Mouse (Mus musculus) limb, embryonic 13.5 days (tissue): ENCODE data around the gene Hmg20b. TPM values are rescaled to one million over a fixed set of nuclear protein-coding genes. Genes with fewer than 3 reads are reported as not detected.

Source experiments
- ATAC-seq: fragments of 200-750 bp; cut with Nextera tagmentation; 2 replicates; pipeline ENCODE4 v1.8.0; 2017; ENCODE audit warnings: low read depth, moderate number of reproducible peaks, moderate TSS enrichment; ENCODE audit not compliant: low FRiP score
- H3K27ac ChIP-seq: fragments of 300-500 bp; sonication (generic); 2 replicates; pipeline ENCODE4 v1.5.1; 2015; ENCODE audit warnings: inconsistent platforms, mild to moderate bottlenecking, moderate library complexity
- H3K27me3 ChIP-seq: fragments of 300-500 bp; sonication (generic); 2 replicates; pipeline ENCODE4 v1.6.1; 2015; ENCODE audit warnings: mild to moderate bottlenecking, inconsistent platforms
- H3K36me3 ChIP-seq: fragments of 300-500 bp; sonication (generic); 2 replicates; pipeline ENCODE4 v1.6.1; 2015; ENCODE audit warnings: inconsistent platforms, mild to moderate bottlenecking, moderate library complexity
- H3K4me1 ChIP-seq: fragments of 300-500 bp; sonication (generic); 2 replicates; pipeline ENCODE4 v1.6.1; 2015; ENCODE audit warnings: inconsistent platforms
- H3K4me2 ChIP-seq: fragments of 300-500 bp; sonication (generic); replicated peaks from 2 replicates; pipeline ENCODE4 v1.6.1; 2015; ENCODE audit warnings: inconsistent platforms, mild to moderate bottlenecking, moderate library complexity
- H3K4me3 ChIP-seq: fragments of 300-500 bp; sonication (generic); 2 replicates; pipeline ENCODE4 v1.5.1; 2015; ENCODE audit warnings: moderate library complexity, mild to moderate bottlenecking, inconsistent platforms
- H3K9ac ChIP-seq: fragments of 300-500 bp; sonication (generic); 2 replicates; pipeline ENCODE4 v1.6.1; 2015; ENCODE audit warnings: mild to moderate bottlenecking, inconsistent platforms
- H3K9me3 ChIP-seq: fragments of 300-500 bp; sonication (generic); 2 replicates; pipeline ENCODE4 v1.6.1; 2016; ENCODE audit warnings: inconsistent platforms
- WGBS: fragments of 180-500 bp; shearing (Covaris S2); methylation state at CpG from one replicate; pipeline ENCODE4 v1.1.7; 2015; 5-methylcytosine and 5-hydroxymethylcytosine counted together
- polyA plus RNA-seq: library from polyadenylated mRNA; unstranded; fragments of >200 nt; fragmentation: Nextera tagmentation; extraction: Ambion mirVana; gene quantifications from 2 replicates; pipeline ENCODE4 v1.2.1, GENCODE M21; 2015

Gene Hmg20b
- polyA plus RNA-seq, 1 experiment from 2014 or later = 109 TPM

GRCm38 (mm10) chr10:81344421-81345161 lies 5.7 kb downstream of the Hmg20b start:
- H3K27ac ChIP-seq = no peak overlapping the region
- no peaks in the 10 kb centered on the region for H3K9me3 ChIP-seq
- H3K9ac ChIP-seq = no peak overlapping the region
- H3K4me1 ChIP-seq = peaks cover 40% of the 10 kb centered on the region
- H3K4me2 ChIP-seq = no peak overlapping the region
- H3K27me3 ChIP-seq = peaks cover 74% of the 10 kb centered on the region
- H3K4me3 ChIP-seq = no peak overlapping the region
- peaks cover 23% of the 10 kb centered on the region for H3K36me3 ChIP-seq
- no peak for ATAC-seq
- 54% methylated on average over 8 of the region's 8 CpGs for WGBS

GRCm38 (mm10) chr10:81342686-81343505 lies 7.4 kb downstream of the Hmg20b start, which contains the start of gene Gipc3:
Gene Gipc3, minus strand, starts transcription at chr10:81343266.
- peak within 1 kb of the TSS; percentile 44 for H3K4me3 ChIP-seq
- peaks cover 16% of the 10 kb centered on the region for H3K36me3 ChIP-seq
- H3K9ac ChIP-seq = peak within 1 kb of the TSS; percentile 67
- H3K27me3 ChIP-seq = peaks cover 84% of the 10 kb centered on the region
- no peaks in the 10 kb centered on the region for H3K9me3 ChIP-seq
- H3K4me1 ChIP-seq = peaks cover 27% of the 10 kb centered on the region
- peak within 1 kb of the TSS; percentile 76 for H3K4me2 ChIP-seq
- H3K27ac ChIP-seq = no peak within 1 kb of the TSS
- ATAC-seq = no peak
- WGBS = 4% methylated on average over 60 of the region's 67 CpGs

- no peak overlapping the region for H3K4me3 ChIP-seq
- no peak overlapping the region for H3K27ac ChIP-seq
- ATAC-seq = no peak
- H3K4me2 ChIP-seq = no peak overlapping the region
- H3K27me3 ChIP-seq = peaks cover 86% of the 10 kb centered on the region
- no peaks in the 10 kb centered on the region for H3K9me3 ChIP-seq
- WGBS = 34% methylated on average over 16 of the region's 16 CpGs
- H3K9ac ChIP-seq = no peak overlapping the region
- H3K36me3 ChIP-seq = peaks cover 8% of the 10 kb centered on the region
- H3K4me1 ChIP-seq = peaks cover 16% of the 10 kb centered on the region
Observed at GRCm38 (mm10) chr10:81341333-81341949, 8.8 kb downstream of the Hmg20b start.

- Histone ChIP-seq H3K4me1 (peaks cover 18% of the 10 kb centered on the region), H3K4me3 (no peak overlapping the region), H3K4me2 (no peak overlapping the region), H3K9me3 (no peaks in the 10 kb centered on the region), H3K27ac (no peak overlapping the region), H3K27me3 (peaks cover 79% of the 10 kb centered on the region), H3K36me3 (peaks cover 8% of the 10 kb centered on the region), H3K9ac (no peak overlapping the region)
- 47% methylated on average over 17 of the region's 17 CpGs for WGBS
- no peak for ATAC-seq
Observed at GRCm38 (mm10) chr10:81340551-81341332, 9.5 kb downstream of the Hmg20b start.

GRCm38 (mm10) chr10:81336558-81336957 lies 13.7 kb downstream of the Hmg20b start:
- Histone ChIP-seq H3K27me3 (peaks cover 68% of the 10 kb centered on the region), H3K9ac (no peak overlapping the region)
- no peak for ATAC-seq

GRCm38 (mm10) chr10:81335393-81336340 lies 14.6 kb downstream of the Hmg20b start:
- Histone ChIP-seq H3K4me1 (peaks cover 26% of the 10 kb centered on the region), H3K36me3 (no peaks in the 10 kb centered on the region), H3K27ac (peak overlapping the region; percentile 83), H3K27me3 (peaks cover 61% of the 10 kb centered on the region), H3K9ac (peak overlapping the region; percentile 45), H3K9me3 (no peaks in the 10 kb centered on the region), H3K4me3 (no peak overlapping the region), H3K4me2 (peak overlapping the region; percentile 36)
- peak; percentile 62 for ATAC-seq
- 35% methylated on average over 17 of the region's 19 CpGs for WGBS

More at GRCm38 (mm10) chr10:81336558-81336957, 13.7 kb downstream of the Hmg20b start:
- 88% methylated on average over 4 of the region's 4 CpGs for WGBS
- H3K4me2 ChIP-seq = peak overlapping the region; percentile 36; the same call in 1 of the 2 replicates
- no peaks in the 10 kb centered on the region for H3K9me3 ChIP-seq
- no peak overlapping the region for H3K4me3 ChIP-seq
- H3K4me1 ChIP-seq = peaks cover 26% of the 10 kb centered on the region
- H3K27ac ChIP-seq = peak overlapping the region; percentile 83
- no peaks in the 10 kb centered on the region for H3K36me3 ChIP-seq

GRCm38 (mm10) chr10:81334324-81334723 lies 16.0 kb downstream of the Hmg20b start:
- no peak for ATAC-seq
- no peak overlapping the region for H3K4me3 ChIP-seq
- 67% methylated on average over 11 of the region's 11 CpGs for whole genome bisulfite sequencing
- H3K4me2 ChIP-seq = no peak overlapping the region
- no peaks in the 10 kb centered on the region for H3K9me3 ChIP-seq
- H3K36me3 ChIP-seq = no peaks in the 10 kb centered on the region
- peaks cover 54% of the 10 kb centered on the region for H3K27me3 ChIP-seq
- H3K4me1 ChIP-seq = peaks cover 39% of the 10 kb centered on the region
- no peak overlapping the region for H3K27ac ChIP-seq
- H3K9ac ChIP-seq = no peak overlapping the region

- H3K27me3 ChIP-seq = peaks cover 37% of the 10 kb centered on the region
- peak overlapping the region; percentile 12; the same call in 1 of the 2 replicates for H3K4me3 ChIP-seq
- ATAC-seq = no peak
- peak overlapping the region; percentile 36 for H3K4me2 ChIP-seq
- peaks cover 11% of the 10 kb centered on the region for H3K36me3 ChIP-seq
- H3K9ac ChIP-seq = 0 out of 2 replicates have a peak overlapping the region, but pooled peaks have one; percentile 19
- H3K9me3 ChIP-seq = no peaks in the 10 kb centered on the region
- peaks cover 49% of the 10 kb centered on the region for H3K4me1 ChIP-seq
- 17% methylated on average over 27 of the region's 29 CpGs for WGBS
- no peak overlapping the region for H3K27ac ChIP-seq
Observed at GRCm38 (mm10) chr10:81332277-81332676, 18.0 kb downstream of the Hmg20b start.

- Histone ChIP-seq H3K4me1 (peaks cover 33% of the 10 kb centered on the region), H3K4me3 (no peak overlapping the region), H3K4me2 (peak overlapping the region; percentile 30; the same call in 1 of the 2 replicates), H3K9ac (peak overlapping the region; percentile 54), H3K9me3 (no peaks in the 10 kb centered on the region), H3K36me3 (peaks cover 33% of the 10 kb centered on the region), H3K27me3 (peaks cover 31% of the 10 kb centered on the region), H3K27ac (peak overlapping the region; percentile 90)
- ATAC-seq = 0 out of 2 replicates have a peak, but pooled peaks have one; percentile 1
- WGBS = 51% methylated on average over 4 of the region's 4 CpGs
Observed at GRCm38 (mm10) chr10:81330007-81330406, 20.3 kb downstream of the Hmg20b start.

GRCm38 (mm10) chr10:81329194-81329975 lies 20.9 kb downstream of the Hmg20b start:
- H3K4me2 ChIP-seq = peak overlapping the region; percentile 30
- peak overlapping the region; percentile 90 for H3K27ac ChIP-seq
- no peak overlapping the region for H3K4me3 ChIP-seq
- 56% methylated on average over 10 of the region's 10 CpGs for WGBS
- ATAC-seq = peak; percentile 84
- peaks cover 28% of the 10 kb centered on the region for H3K4me1 ChIP-seq
- peaks cover 40% of the 10 kb centered on the region for H3K36me3 ChIP-seq
- H3K9me3 ChIP-seq = no peaks in the 10 kb centered on the region
- H3K27me3 ChIP-seq = peaks cover 25% of the 10 kb centered on the region
- H3K9ac ChIP-seq = peak overlapping the region; percentile 54
